Mouse (Mus musculus): ENCODE data around the gene Atxn1. TPM values are rescaled to one million over a fixed set of nuclear protein-coding genes. Genes with fewer than 3 reads are reported as not detected.

Atxn1 gene
- total and polyA plus RNA-seq, 3 experiments, result 8.0 to 13.1 (median 9.7) TPM

DNA sequence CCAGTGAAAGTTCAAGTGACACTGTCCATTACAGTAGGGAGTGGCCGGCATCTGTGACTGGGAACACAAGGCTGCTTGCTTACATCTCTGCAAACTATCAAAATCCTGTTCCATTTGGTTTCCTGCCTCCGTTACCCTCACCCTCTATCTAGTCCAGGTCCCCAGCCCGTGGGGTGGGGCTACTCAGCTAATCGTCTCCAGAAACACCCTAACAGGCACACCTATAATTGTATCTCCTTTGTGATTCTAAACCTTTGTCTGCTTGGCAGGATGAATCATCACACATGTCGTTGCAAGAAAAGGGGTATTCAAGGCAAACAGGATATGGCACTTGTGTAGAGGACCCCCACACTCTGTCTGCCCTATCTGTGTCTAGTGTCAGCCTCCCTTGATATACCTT lies 417.3 kb downstream of the Atxn1 start:
- in situ Hi-C loops (cut with MboI; ENCODE audit: low pct_ligation_motif_present, low pct_unique_long_range_greater_than_20kb, low sequenced_read_pairs), result loop anchor here (10.0 to 25.0 kb wide), 3 partner anchors 615 to 1115 kb away; partner anchors contain the start of gene Fam8a1
- H3K79me2 ChIP-seq (replicated peaks; ENCODE audit: control insufficient read depth, extremely low read depth, insufficient read depth, poor library complexity, severe bottlenecking), result no peaks in the 10 kb centered on the region
- no peaks in the 10 kb centered on the region for H3K9me3 ChIP-seq (replicated peaks; ENCODE audit: low read length)
- peaks cover 8 to 73% of the 10 kb centered on the region in 2 experiments for H3K36me3 ChIP-seq (replicated peaks in 1 of 2; ENCODE audit: control insufficient read depth in 1 of 2, insufficient read depth in 1 of 2, low read length in 1 of 2)
- H3K9ac ChIP-seq (ENCODE audit: insufficient read depth, low read depth), result no peak overlapping the region
- no peak for TF ChIP-seq RAD21 (IDR thresholded peaks at IDR 0.05; ENCODE audit: low read depth, low read length)
- no peak for TF ChIP-seq POLR2AphosphoS2 (IDR thresholded peaks at IDR 0.05; ENCODE audit: low read depth, low read length)
- no peak for TF ChIP-seq POLR2A (IDR thresholded peaks at IDR 0.05; ENCODE audit: low read depth, low read length)
- DNase-seq (ENCODE audit: extremely low read depth), result no peak
- no peak overlapping the region for H3K4me3 ChIP-seq (replicated peaks in 1 of 3; ENCODE audit: low read depth in 2 of 3, low read length in 2 of 3, poor library complexity in 1 of 3)
- dilution Hi-C loops (cut with MboI; ENCODE audit: extremely low pct_ligation_motif_present, extremely low pct_unique_long_range_greater_than_20kb, low sequenced_read_pairs), result no loop called here
- peaks cover 0 to 17% of the 10 kb centered on the region in 2 experiments; a peak in 2 of 4 replicates for H3K4me1 ChIP-seq (ENCODE audit: control insufficient read depth in 1 of 2, insufficient read depth in 2 of 2)
- H3K4me2 ChIP-seq (ENCODE audit: insufficient read depth, low read depth, poor library complexity, severe bottlenecking), result no peak overlapping the region
- no peak overlapping the region for H3K27ac ChIP-seq (ENCODE audit: insufficient read depth, low read depth)
- H3K27me3 ChIP-seq (replicated peaks), result no peaks in the 10 kb centered on the region

DNA sequence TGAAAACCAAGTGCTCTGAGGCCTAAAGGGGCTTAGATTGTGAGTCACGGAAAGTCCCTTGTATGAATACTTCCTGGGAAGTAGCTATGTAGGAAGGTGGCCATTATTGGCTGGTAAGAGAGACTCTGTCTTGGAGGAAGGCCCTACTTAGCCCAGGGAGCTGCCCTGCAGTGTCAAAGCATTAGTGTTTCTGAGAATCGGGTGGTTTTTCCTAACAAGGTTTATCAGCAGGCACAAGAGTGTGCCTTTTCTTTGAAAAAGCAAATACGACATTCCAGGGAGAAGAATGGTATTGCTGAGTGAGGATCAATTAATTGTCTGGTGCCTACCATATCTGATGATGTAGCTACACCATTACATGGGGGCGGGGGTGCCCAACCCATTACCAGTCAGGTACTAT lies 417.9 kb downstream of the Atxn1 start:
- peak; percentile 17 for DNase-seq (ENCODE audit: extremely low read depth)
- dilution Hi-C loops (cut with MboI; ENCODE audit: extremely low pct_ligation_motif_present, extremely low pct_unique_long_range_greater_than_20kb, low sequenced_read_pairs), result no loop called here
- no peak overlapping the region for H3K4me2 ChIP-seq (ENCODE audit: insufficient read depth, low read depth, poor library complexity, severe bottlenecking)

DNA sequence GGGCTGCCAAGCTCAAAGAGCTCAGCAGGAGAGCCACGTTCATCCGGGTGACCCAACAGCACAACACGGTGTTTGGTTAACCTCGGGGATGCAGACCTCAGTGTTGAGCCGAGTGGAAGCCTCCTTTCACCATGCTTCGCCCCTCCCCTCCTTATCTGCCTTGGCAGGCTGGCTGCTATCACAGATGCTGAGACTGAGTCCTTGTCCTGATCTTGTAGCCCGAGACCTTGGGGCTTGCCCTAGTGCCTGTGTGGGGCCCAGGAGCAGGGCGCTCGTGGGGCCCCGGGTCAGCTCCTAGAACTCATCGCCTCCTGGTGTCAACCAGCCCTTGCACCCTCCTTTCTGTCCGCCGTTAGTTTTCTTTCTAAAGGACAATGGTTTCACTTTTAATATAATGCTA lies 418.8 kb downstream of the Atxn1 start:
- dilution Hi-C loops (cut with MboI; ENCODE audit: extremely low pct_ligation_motif_present, extremely low pct_unique_long_range_greater_than_20kb, low sequenced_read_pairs), result no loop called here
- Histone ChIP-seq H3K9me3 (replicated peaks; ENCODE audit: low read length) (no peaks in the 10 kb centered on the region), H3K4me1 (ENCODE audit: control insufficient read depth in 1 of 2, insufficient read depth in 2 of 2) (peaks cover 0 to 17% of the 10 kb centered on the region in 2 experiments; a peak in 2 of 4 replicates), H3K79me2 (replicated peaks; ENCODE audit: control insufficient read depth, extremely low read depth, insufficient read depth, poor library complexity, severe bottlenecking) (no peaks in the 10 kb centered on the region), H3K4me2 (ENCODE audit: insufficient read depth, low read depth, poor library complexity, severe bottlenecking) (no peak overlapping the region), H3K4me3 (replicated peaks in 1 of 3; ENCODE audit: low read depth in 2 of 3, low read length in 2 of 3, poor library complexity in 1 of 3) (no peak overlapping the region), H3K27ac (ENCODE audit: insufficient read depth, low read depth) (no peak overlapping the region), H3K27me3 (replicated peaks) (no peaks in the 10 kb centered on the region), H3K36me3 (replicated peaks in 1 of 2; ENCODE audit: control insufficient read depth in 1 of 2, insufficient read depth in 1 of 2, low read length in 1 of 2) (peaks cover 8 to 67% of the 10 kb centered on the region in 2 experiments), H3K9ac (ENCODE audit: insufficient read depth, low read depth) (no peak overlapping the region)
- DNase-seq (ENCODE audit: extremely low read depth), result no peak
- TF ChIP-seq SIN3A (IDR thresholded peaks at IDR 0.05; ENCODE audit: low read length) (no peak), ZC3H11A (IDR thresholded peaks at IDR 0.05; ENCODE audit: low read depth, low read length) (no peak)
- in situ Hi-C loops (cut with MboI; ENCODE audit: low pct_ligation_motif_present, low pct_unique_long_range_greater_than_20kb, low sequenced_read_pairs), result loop anchor here (10.0 to 25.0 kb wide), 3 partner anchors 616 to 1116 kb away; partner anchors contain the start of gene Fam8a1

More for the DNA sequence above, 417.9 kb downstream of the Atxn1 start:
- in situ Hi-C loops (cut with MboI; ENCODE audit: low pct_ligation_motif_present, low pct_unique_long_range_greater_than_20kb, low sequenced_read_pairs), result loop anchor here (10.0 to 25.0 kb wide), 3 partner anchors 615 to 1115 kb away; partner anchors contain the start of gene Fam8a1
- Histone ChIP-seq H3K36me3 (replicated peaks in 1 of 2; ENCODE audit: control insufficient read depth in 1 of 2, insufficient read depth in 1 of 2, low read length in 1 of 2) (peaks cover 8 to 71% of the 10 kb centered on the region in 2 experiments), H3K9ac (ENCODE audit: insufficient read depth, low read depth) (no peak overlapping the region), H3K4me3 (replicated peaks in 1 of 3; ENCODE audit: low read depth in 2 of 3, low read length in 2 of 3, poor library complexity in 1 of 3) (no peak overlapping the region), H3K9me3 (replicated peaks; ENCODE audit: low read length) (no peaks in the 10 kb centered on the region), H3K27ac (ENCODE audit: insufficient read depth, low read depth) (no peak overlapping the region), H3K4me1 (ENCODE audit: control insufficient read depth in 1 of 2, insufficient read depth in 2 of 2) (peaks cover 0 to 17% of the 10 kb centered on the region in 2 experiments; a peak in 2 of 4 replicates), H3K79me2 (replicated peaks; ENCODE audit: control insufficient read depth, extremely low read depth, insufficient read depth, poor library complexity, severe bottlenecking) (no peaks in the 10 kb centered on the region), H3K27me3 (replicated peaks) (no peaks in the 10 kb centered on the region)
- TF ChIP-seq MEF2A (IDR thresholded peaks at IDR 0.05; ENCODE audit: borderline replicate concordance, low read depth, low read length) (no peak), RCOR1 (conservative IDR thresholded peaks at IDR 0.05; ENCODE audit: low read depth, low read length) (no peak), CHD1 (IDR thresholded peaks at IDR 0.05; ENCODE audit: low read depth, low read length) (no peak), TCF12 (IDR thresholded peaks at IDR 0.05; ENCODE audit: low read depth, low read length) (no peak)
